Mouse (Mus musculus): ENCODE results near the gene Trim61.

Trim61 gene

GRCm38 (mm10) chr8:64983150-64983897 is 35.0 kb downstream of the Trim61 start:
- DNase-seq: no peak
